Mouse (Mus musculus) heart, postnatal 0 days (tissue): Measurements from ENCODE around the gene Gm6370.

Source experiments
- CTCF ChIP-seq: IDR thresholded peaks from 2 replicates; pipeline ENCODE4 v1.5.1; 2016; ENCODE audit warnings: antibody characterized with exemption, control low read depth, low read depth
- EP300 ChIP-seq: IDR thresholded peaks from 2 replicates; pipeline ENCODE4 v1.6.1; 2016; ENCODE audit warnings: antibody characterized with exemption, low read depth

- no peak for TF ChIP-seq CTCF
- no peak for TF ChIP-seq EP300
Measured at GRCm38 (mm10) chr5:146453556-146453955, 37.6 kb upstream of the Gm6370 start.
